Mouse (Mus musculus): ENCODE data around the gene Slc19a1. TPM values are rescaled to one million over a fixed set of nuclear protein-coding genes. Genes with fewer than 3 reads are reported as not detected.
A peak's percentile ranks its signal among the peaks of the same experiment; 100 is the strongest.

Gene Slc19a1
- total and polyA plus RNA-seq, 3 experiments, result 40.1 to 59.8 (median 50.2) TPM

GRCm38 (mm10) chr10:77062393-77063010 lies 30.5 kb downstream of the Slc19a1 start:
- Histone ChIP-seq H3K36me3 (replicated peaks in 1 of 2; ENCODE audit: control insufficient read depth in 1 of 2, insufficient read depth in 1 of 2, low read length in 1 of 2) (peaks cover 0 to 4% of the 10 kb centered on the region in 2 experiments), H3K27me3 (replicated peaks) (peaks cover 41% of the 10 kb centered on the region)
- dilution Hi-C loops (cut with MboI; ENCODE audit: extremely low pct_ligation_motif_present, extremely low pct_unique_long_range_greater_than_20kb, low sequenced_read_pairs), result no loop called here

GRCm38 (mm10) chr10:77064239-77064638 lies 32.2 kb downstream of the Slc19a1 start:
- Histone ChIP-seq H3K4me3 (replicated peaks in 1 of 3; ENCODE audit: low read depth in 2 of 3, low read length in 2 of 3, poor library complexity in 1 of 3) (no peak overlapping the region), H3K79me2 (replicated peaks; ENCODE audit: control insufficient read depth, extremely low read depth, insufficient read depth, poor library complexity, severe bottlenecking) (no peaks in the 10 kb centered on the region), H3K27ac (ENCODE audit: insufficient read depth, low read depth) (no peak overlapping the region), H3K9ac (ENCODE audit: insufficient read depth, low read depth) (no peak overlapping the region), H3K4me2 (ENCODE audit: insufficient read depth, low read depth, poor library complexity, severe bottlenecking) (no peak overlapping the region), H3K4me1 (ENCODE audit: control insufficient read depth in 1 of 2, insufficient read depth in 2 of 2) (peaks cover 8 to 9% of the 10 kb centered on the region in 2 experiments; a peak in 2 of 4 replicates), H3K27me3 (replicated peaks) (peaks cover 49% of the 10 kb centered on the region), H3K36me3 (replicated peaks in 1 of 2; ENCODE audit: control insufficient read depth in 1 of 2, insufficient read depth in 1 of 2, low read length in 1 of 2) (peaks cover 0 to 6% of the 10 kb centered on the region in 2 experiments), H3K9me3 (replicated peaks; ENCODE audit: low read length) (peaks cover 3% of the 10 kb centered on the region)
- in situ Hi-C loops (cut with MboI; ENCODE audit: low pct_ligation_motif_present, low pct_unique_long_range_greater_than_20kb, low sequenced_read_pairs) (no loop called here), dilution Hi-C loops (cut with MboI; ENCODE audit: extremely low pct_ligation_motif_present, extremely low pct_unique_long_range_greater_than_20kb, low sequenced_read_pairs) (no loop called here)
- TF ChIP-seq GABPA (IDR thresholded peaks at IDR 0.05; ENCODE audit: insufficient replicate concordance, low read depth, low read length) (no peak), ELF1 (IDR thresholded peaks at IDR 0.05; ENCODE audit: low read depth, low read length) (no peak), POLR2AphosphoS2 (IDR thresholded peaks at IDR 0.05; ENCODE audit: low read depth, low read length) (no peak), ZMIZ1 (IDR thresholded peaks at IDR 0.05; ENCODE audit: low read depth, low read length) (no peak)
- no peak for DNase-seq (ENCODE audit: extremely low read depth)

More at GRCm38 (mm10) chr10:77062393-77063010, 30.5 kb downstream of the Slc19a1 start:
- TF ChIP-seq SMC3 (IDR thresholded peaks at IDR 0.05; ENCODE audit: low read depth, low read length) (no peak), KAT2A (IDR thresholded peaks at IDR 0.05; ENCODE audit: insufficient replicate concordance, low read length) (no peak), POLR2AphosphoS2 (IDR thresholded peaks at IDR 0.05; ENCODE audit: low read depth, low read length) (no peak), MEF2A (IDR thresholded peaks at IDR 0.05; ENCODE audit: borderline replicate concordance, low read depth, low read length) (peak; percentile 74), MAX (IDR thresholded peaks at IDR 0.05; ENCODE audit: low read length) (no peak), NELFE (IDR thresholded peaks at IDR 0.05; ENCODE audit: low read depth, low read length) (no peak), SIN3A (IDR thresholded peaks at IDR 0.05; ENCODE audit: low read length) (0 out of 2 replicates have a peak, but pooled peaks have one; percentile 26), ZMIZ1 (IDR thresholded peaks at IDR 0.05; ENCODE audit: low read depth, low read length) (no peak), MAZ (IDR thresholded peaks at IDR 0.05; ENCODE audit: low read depth, low read length) (peak; percentile 79; the same call in 1 of the 2 replicates), E2F4 (IDR thresholded peaks at IDR 0.05; ENCODE audit: insufficient replicate concordance, low read depth, low read length) (no peak), ZKSCAN1 (IDR thresholded peaks at IDR 0.05; ENCODE audit: borderline replicate concordance, low read depth, low read length) (no peak), POLR2A (IDR thresholded peaks at IDR 0.05; ENCODE audit: low read depth, low read length) (no peak), UBTF (IDR thresholded peaks at IDR 0.05; ENCODE audit: low read depth, low read length) (no peak), ZC3H11A (IDR thresholded peaks at IDR 0.05; ENCODE audit: low read depth, low read length) (no peak), MAFK (IDR thresholded peaks at IDR 0.05; ENCODE audit: insufficient replicate concordance, low read length) (no peak), GABPA (IDR thresholded peaks at IDR 0.05; ENCODE audit: insufficient replicate concordance, low read depth, low read length) (no peak), TCF12 (IDR thresholded peaks at IDR 0.05; ENCODE audit: low read depth, low read length) (peak; percentile 50), TBP (conservative IDR thresholded peaks at IDR 0.05; ENCODE audit: low read depth, low read length) (no peak), CTCF (conservative IDR thresholded peaks at IDR 0.05 in 1 of 2, IDR thresholded peaks at IDR 0.05 in 1 of 2; ENCODE audit: low read depth in 2 of 2, low read length in 2 of 2) (no peak), PAX5 (IDR thresholded peaks at IDR 0.05; ENCODE audit: low read length) (no peak), ZNF384 (IDR thresholded peaks at IDR 0.05; ENCODE audit: low read depth, low read length) (no peak), ETS1 (conservative IDR thresholded peaks at IDR 0.05; ENCODE audit: low read depth, low read length) (peak; percentile 46), JUND (conservative IDR thresholded peaks at IDR 0.05; ENCODE audit: low read depth, low read length) (peak; percentile 58; the same call in 1 of the 2 replicates), EP300 (IDR thresholded peaks at IDR 0.05; ENCODE audit: low read length) (peak; percentile 83), ELF1 (IDR thresholded peaks at IDR 0.05; ENCODE audit: low read depth, low read length) (no peak), MYC (IDR thresholded peaks at IDR 0.05; ENCODE audit: low read depth, low read length) (no peak), CHD2 (IDR thresholded peaks at IDR 0.05; ENCODE audit: low read length) (peak; percentile 32; the same call in 1 of the 2 replicates), HCFC1 (IDR thresholded peaks at IDR 0.05; ENCODE audit: low read depth, low read length) (no peak), CHD1 (IDR thresholded peaks at IDR 0.05; ENCODE audit: low read depth, low read length) (no peak), RAD21 (IDR thresholded peaks at IDR 0.05; ENCODE audit: low read depth, low read length) (no peak), JUN (IDR thresholded peaks at IDR 0.05; ENCODE audit: insufficient read depth, low read depth, low read length) (peak; percentile 60), IRF4 (IDR thresholded peaks at IDR 0.05; ENCODE audit: low read depth, low read length) (peak; percentile 85; the same call in 1 of the 2 replicates), RCOR1 (conservative IDR thresholded peaks at IDR 0.05; ENCODE audit: low read depth, low read length) (no peak), BHLHE40 (IDR thresholded peaks at IDR 0.05; ENCODE audit: low read depth, low read length) (peak; percentile 86), USF1 (IDR thresholded peaks at IDR 0.05; ENCODE audit: low read depth, low read length) (no peak), USF2 (conservative IDR thresholded peaks at IDR 0.05; ENCODE audit: low read depth, low read length) (no peak), MXI1 (IDR thresholded peaks at IDR 0.05; ENCODE audit: low read depth, low read length) (no peak), NRF1 (IDR thresholded peaks at IDR 0.05; ENCODE audit: low read depth, low read length) (no peak)
- H3K9ac ChIP-seq (ENCODE audit: insufficient read depth, low read depth), result no peak overlapping the region
- H3K4me1 ChIP-seq (ENCODE audit: control insufficient read depth in 1 of 2, insufficient read depth in 2 of 2), result peaks cover 12 to 14% of the 10 kb centered on the region in 2 experiments
- no peaks in the 10 kb centered on the region for H3K79me2 ChIP-seq (replicated peaks; ENCODE audit: control insufficient read depth, extremely low read depth, insufficient read depth, poor library complexity, severe bottlenecking)
- peak; percentile 21 for DNase-seq (ENCODE audit: extremely low read depth)
- in situ Hi-C loops (cut with MboI; ENCODE audit: low pct_ligation_motif_present, low pct_unique_long_range_greater_than_20kb, low sequenced_read_pairs), result no loop called here
- H3K9me3 ChIP-seq (replicated peaks; ENCODE audit: low read length), result peaks cover 3% of the 10 kb centered on the region
- no peak overlapping the region for H3K4me2 ChIP-seq (ENCODE audit: insufficient read depth, low read depth, poor library complexity, severe bottlenecking)
- no peak overlapping the region for H3K4me3 ChIP-seq (replicated peaks in 1 of 3; ENCODE audit: low read depth in 2 of 3, low read length in 2 of 3, poor library complexity in 1 of 3)
- no peak overlapping the region for H3K27ac ChIP-seq (ENCODE audit: insufficient read depth, low read depth)

All from CH12.LX (cell line).